Mouse (Mus musculus): ENCODE measurements around the gene Gm17660.

GRCm38 (mm10) chr5:104046256-104047199 is 30.9 kb downstream of the Gm17660 start, which contains the start of gene Nudt9:
- 0 out of 2 replicates have a peak, but pooled peaks have one; percentile 14 for TF ChIP-seq CTCF (IDR thresholded peaks at IDR 0.05; ENCODE audit: low read depth)
- peak; percentile 45; the same call in 1 of the 2 replicates for TF ChIP-seq EP300 (IDR thresholded peaks at IDR 0.05; ENCODE audit: low read depth)
